Mouse (Mus musculus): ENCODE results near the gene Hyal1.

Gene Hyal1

DNA sequence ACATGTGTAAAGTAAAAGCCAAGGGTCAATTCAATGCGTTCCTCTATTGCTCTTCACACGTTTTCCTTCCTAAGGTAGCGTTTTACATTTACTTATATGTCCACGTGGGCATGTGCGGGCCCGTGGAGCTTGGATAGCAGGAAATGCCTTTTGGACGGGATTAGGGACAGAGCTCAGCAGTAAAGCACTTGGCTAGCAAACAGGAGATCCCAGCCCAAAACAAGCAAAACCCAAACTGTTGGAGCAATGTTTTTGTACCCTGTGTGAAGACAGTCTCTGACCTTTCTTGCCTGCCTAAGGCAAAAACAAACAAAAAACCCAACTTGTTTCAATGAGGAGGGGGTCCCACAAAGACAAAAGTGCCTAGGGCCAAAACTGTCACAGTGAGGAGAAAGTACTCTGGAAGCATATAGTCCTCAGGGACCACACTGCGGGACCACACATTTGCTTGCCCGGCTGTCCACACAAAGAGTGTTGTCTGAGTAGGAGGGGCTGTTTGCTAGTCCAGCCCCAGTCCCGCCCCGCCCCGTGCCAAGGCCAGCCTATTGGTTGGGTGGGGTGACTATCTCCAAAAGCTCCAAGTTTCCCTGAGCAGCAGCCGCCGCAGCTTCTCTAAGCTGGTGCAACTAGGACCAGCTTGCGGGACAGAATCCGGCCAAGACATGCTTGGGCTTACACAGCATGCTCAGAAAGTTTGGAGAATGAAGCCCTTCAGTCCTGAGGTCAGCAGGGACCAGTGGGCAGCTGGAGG lies at the start of gene Hyal1:
Hyal1 (plus strand) TSS at position 571 of the 751 bp plus-strand sequence.
- DNase-seq (ENCODE audit: low read depth, low spot score) = peak; percentile 59

- peak; percentile 95 for DNase-seq (ENCODE audit: low read depth, low spot score)
Observed at GRCm38 (mm10) chr9:107533791-107534407, 42.8 kb upstream of the Hyal1 start, which contains the start of gene Tmem115. Gene Tmem115 (plus strand): TSS chr9:107533945.

- DNase-seq (ENCODE audit: low read depth, low spot score) = peak; percentile 50
Observed at GRCm38 (mm10) chr9:107534408-107535202, 42.1 kb upstream of the Hyal1 start.

DNA sequence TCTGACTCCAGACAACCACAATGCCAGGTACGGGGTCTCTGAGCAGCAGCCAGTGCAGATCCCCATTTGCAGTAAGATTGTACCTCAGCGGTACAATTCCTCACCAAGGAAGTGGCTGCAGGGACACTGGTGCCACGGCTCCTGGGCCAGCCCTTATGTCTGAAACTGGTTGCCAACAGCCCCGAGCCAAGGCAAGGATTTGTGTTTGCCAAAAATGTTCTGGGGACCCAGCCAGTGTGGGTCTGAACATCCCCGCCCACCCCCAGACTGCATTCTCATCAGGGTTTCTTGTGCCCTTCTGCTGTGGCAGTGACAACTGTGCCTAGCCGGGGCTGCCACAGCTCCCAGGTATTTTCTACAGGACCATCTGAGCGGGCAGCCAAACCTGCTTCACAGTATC lies 38.5 kb upstream of the Hyal1 start:
- DNase-seq (ENCODE audit: low read depth, low spot score) = no peak

GRCm38 (mm10) chr9:107538711-107539110 lies 38.0 kb upstream of the Hyal1 start:
- no peak for DNase-seq (ENCODE audit: low read depth, low spot score)

DNA sequence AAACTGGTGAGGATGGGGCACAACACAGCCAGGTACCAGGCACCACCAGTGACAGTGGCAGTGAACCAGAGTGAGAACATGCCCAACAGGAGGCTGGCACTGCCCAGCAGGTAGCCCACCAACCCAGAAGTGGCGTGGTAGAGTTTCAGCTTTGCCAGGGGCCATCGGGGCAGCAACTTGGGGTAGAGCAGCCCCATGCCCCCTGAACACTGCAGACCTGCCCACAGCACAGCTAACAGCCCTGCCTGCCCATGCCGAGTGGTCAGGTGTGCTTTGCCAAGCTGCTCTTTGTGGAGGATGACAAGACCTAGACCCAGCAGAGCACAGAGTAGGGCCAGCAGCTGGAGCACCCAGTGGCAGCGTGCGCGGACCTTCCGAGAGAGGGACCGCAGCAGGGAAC lies 36.8 kb upstream of the Hyal1 start:
- DNase-seq (ENCODE audit: low read depth, low spot score) = no peak

- no peak for DNase-seq (ENCODE audit: low read depth, low spot score)
Observed at GRCm38 (mm10) chr9:107540420-107540819, 36.3 kb upstream of the Hyal1 start.

DNA sequence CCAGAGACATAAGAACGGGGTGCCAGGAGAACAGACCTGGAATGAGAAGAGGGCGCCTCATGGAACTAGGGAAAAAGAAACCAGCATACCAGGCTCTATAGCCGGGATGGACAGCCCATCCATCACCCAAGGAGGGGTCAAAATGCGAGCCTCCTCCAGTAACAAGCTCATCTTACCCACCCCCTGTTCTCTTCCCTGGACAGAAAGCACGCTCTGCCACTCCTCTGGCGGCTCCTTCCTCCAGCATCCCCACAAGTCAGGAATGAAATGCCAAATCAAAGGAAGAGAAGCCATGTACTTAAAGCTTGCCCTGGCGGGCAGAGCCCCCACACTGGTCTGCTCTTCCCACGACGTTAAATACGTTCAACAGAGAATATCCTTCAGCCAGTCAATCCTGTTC lies 35.7 kb upstream of the Hyal1 start:
- DNase-seq (ENCODE audit: low read depth, low spot score) = no peak

DNA sequence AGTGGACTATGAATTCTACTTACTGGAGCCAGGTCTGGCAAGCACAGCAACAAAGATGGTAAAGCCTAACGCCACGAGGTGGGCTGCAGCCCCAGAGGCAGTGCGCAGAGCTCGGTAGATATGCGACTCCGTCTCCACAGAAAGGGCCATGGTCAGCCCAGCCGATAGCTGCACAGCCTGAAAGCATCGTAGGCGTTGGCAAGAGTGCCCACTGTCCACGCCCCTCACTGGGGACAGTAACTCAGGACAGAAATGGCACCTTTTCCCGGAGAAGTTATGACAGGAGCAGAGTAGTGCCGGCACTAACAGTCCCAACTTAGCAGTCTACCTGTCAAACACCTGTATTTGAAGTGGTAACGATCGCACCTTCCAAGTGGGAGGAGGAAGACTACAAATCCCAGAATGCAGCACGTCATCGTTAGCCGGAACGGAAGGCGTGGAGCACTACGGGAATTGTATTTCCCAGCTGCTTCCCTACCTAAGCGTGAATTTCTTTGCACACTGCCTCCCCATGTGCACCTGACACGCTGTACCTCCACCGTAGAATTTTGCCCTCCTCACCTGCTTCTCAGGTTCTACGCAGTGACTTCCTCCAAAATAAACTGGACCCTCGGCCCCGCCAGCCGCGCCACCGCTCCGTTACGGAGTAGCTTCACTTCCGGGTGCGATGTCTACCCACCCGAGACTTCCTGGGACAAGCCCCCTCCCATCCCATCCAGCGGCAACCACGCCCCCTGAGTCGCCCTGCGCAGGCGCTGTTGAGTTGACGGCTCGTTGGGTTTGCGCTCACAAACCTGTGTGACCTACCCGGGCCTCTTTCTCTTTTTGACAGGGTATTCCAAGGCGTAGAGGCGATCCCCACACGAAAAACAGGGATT lies 35.0 kb upstream of the Hyal1 start, which contains the start of the genes Cyb561d2 and Nprl2:
Cyb561d2 (minus strand) TSS at position 720 of the 878 bp plus-strand sequence.
Nprl2 (plus strand) TSS at position 753 of the 878 bp plus-strand sequence.
- DNase-seq (ENCODE audit: low read depth, low spot score) = peak; percentile 96

- DNase-seq (ENCODE audit: low read depth, low spot score) = no peak
Observed at GRCm38 (mm10) chr9:107542352-107542686, 34.4 kb upstream of the Hyal1 start.

GRCm38 (mm10) chr9:107542721-107543120 lies 34.0 kb upstream of the Hyal1 start:
- no peak for DNase-seq (ENCODE audit: low read depth, low spot score)

- DNase-seq (ENCODE audit: low read depth, low spot score) = no peak
Observed at GRCm38 (mm10) chr9:107543299-107543698, 33.4 kb upstream of the Hyal1 start.

DNA sequence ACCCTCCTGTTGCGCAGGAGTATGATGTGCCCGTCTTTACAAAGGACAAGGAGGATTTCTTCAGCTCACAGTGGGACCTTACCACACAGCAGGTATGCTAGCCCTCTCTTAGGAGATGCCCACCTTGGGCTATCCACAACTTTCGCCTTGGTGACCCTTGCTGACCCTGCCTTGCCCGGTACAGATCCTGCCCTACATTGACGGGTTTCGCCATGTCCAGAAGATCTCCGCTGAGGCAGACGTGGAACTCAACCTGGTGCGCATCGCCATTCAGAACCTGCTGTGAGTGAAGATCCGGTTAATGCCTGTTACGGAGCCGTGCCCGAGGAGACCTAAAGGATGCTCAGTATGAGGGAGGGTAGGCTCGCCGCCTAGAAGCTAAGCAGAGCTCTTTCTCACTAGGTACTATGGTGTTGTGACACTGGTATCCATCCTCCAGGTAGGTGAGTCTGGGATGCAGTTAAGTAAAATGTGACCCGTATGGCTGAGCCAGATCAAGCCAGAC lies 32.5 kb upstream of the Hyal1 start:
- DNase-seq (ENCODE audit: low read depth, low spot score) = no peak

GRCm38 (mm10) chr9:107544729-107545128 lies 32.0 kb upstream of the Hyal1 start:
- no peak for DNase-seq (ENCODE audit: low read depth, low spot score)

- no peak for DNase-seq (ENCODE audit: low read depth, low spot score)
Observed at GRCm38 (mm10) chr9:107545199-107545598, 31.5 kb upstream of the Hyal1 start.

DNA sequence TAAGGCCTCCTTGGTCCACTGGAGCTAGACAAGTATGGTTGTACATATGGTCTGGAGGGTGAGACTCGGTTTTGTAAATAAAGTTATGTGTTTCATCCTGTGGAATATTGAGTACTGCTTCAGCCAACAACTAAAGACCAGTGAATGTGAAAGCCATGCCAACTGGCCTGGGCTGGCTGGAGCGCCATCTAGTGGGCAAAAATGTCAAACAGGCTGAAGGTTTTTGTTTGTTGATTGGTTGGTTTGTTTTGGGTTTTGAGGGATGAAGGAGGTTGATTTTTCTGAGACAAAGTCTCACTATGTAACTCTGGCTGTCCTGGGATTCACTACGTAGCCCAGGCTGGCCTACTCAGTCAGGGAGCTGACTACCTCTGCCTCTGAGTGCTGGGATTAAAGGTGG lies 31.1 kb upstream of the Hyal1 start:
- DNase-seq (ENCODE audit: low read depth, low spot score) = peak; percentile 74

DNA sequence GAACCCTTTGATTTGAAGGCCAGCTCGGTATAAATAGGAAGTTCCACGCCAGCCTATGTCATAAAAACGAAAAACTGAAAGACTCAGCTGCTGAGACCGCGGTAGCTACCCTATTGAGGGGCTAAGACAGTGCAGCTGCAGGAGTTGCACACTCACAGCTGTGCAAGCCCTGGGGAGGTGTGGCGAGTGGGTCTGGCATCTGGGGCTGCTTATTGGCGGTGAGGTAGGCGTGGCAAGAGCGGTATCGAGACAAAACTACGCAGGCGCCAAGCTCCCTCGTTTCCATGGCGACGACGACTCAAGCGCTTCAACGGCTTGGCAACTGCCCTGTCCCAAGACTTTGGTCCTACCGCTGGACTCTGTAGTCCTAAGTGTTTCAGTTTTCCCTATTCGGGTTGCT lies 29.7 kb upstream of the Hyal1 start, which contains the start of gene Zmynd10:
Zmynd10 (plus strand) TSS at position 273 of the 400 bp plus-strand sequence.
- peak; percentile 94 for DNase-seq (ENCODE audit: low read depth, low spot score)

DNA sequence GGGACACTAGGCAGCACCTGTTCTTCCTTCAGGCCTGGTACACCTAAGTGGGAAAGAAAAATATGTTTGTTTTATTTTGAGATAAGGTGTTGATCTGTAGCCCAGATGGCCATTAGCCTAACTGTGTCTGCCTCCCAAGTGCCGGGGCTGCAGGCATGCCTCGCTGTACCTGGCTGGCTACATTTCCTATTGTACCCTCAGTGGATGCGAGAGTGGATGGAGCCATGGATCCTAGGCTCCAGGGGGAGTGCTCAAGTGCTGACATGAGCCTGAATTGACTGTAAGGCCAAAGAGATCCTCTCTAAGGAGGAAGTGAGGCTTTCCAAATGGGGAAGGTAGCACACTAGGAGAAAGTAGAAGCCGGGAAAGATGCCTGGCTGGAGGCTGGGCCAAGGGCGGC lies 28.8 kb upstream of the Hyal1 start:
- DNase-seq (ENCODE audit: low read depth, low spot score) = no peak

- no peak for DNase-seq (ENCODE audit: low read depth, low spot score)
Observed at GRCm38 (mm10) chr9:107548820-107549219, 27.9 kb upstream of the Hyal1 start.

GRCm38 (mm10) chr9:107549297-107550074 lies 27.2 kb upstream of the Hyal1 start:
- DNase-seq (ENCODE audit: low read depth, low spot score) = no peak
